Comparison of ENCODE assay signal across 19 mouse cellular contexts in genomic region chr12:100262846-100263245, GRCm38 (mm10).
DNase-seq lines count a peak whose midpoint lies in the region; ATAC-seq and TF ChIP-seq lines count a peak whose summit lies in the region.
"Had no signal": no experiment of that assay in that cellular context is flagged by ENCODE, and none has a peak within 500 bp of the region (broad histone marks: within the 10 kb centered on the region; RNA-seq: fewer than 3 reads in every experiment).

No protein-coding gene starts in this region.

- no peak for TF ChIP-seq POLR2A in myocyte (IDR thresholded peaks at IDR 0.05; ENCODE audit: insufficient read length, low read depth)

- H3K4me1 ChIP-seq in lung, postnatal 0 days (ENCODE audit: insufficient read depth, low read depth, low read length): no peaks in the 10 kb centered on the region
- H3K4me1 ChIP-seq: embryonic facial prominence, embryonic 10.5 days had no signal

- H3K9ac ChIP-seq in lung, postnatal 0 days (replicated peaks; ENCODE audit: low read depth): no peak overlapping the region
- H3K9ac ChIP-seq: forebrain, embryonic 13.5 days; forebrain, postnatal 0 days; heart, embryonic 12.5 days; hindbrain, embryonic 12.5 days had no signal

- H3K27ac ChIP-seq in layer of hippocampus, adult 2 months: peak overlapping the region; percentile 90
- no peak overlapping the region for H3K27ac ChIP-seq in lung, postnatal 0 days (ENCODE audit: low read length)
- H3K27ac ChIP-seq: embryonic facial prominence, embryonic 10.5 days; forebrain, embryonic 13.5 days; gastrocnemius, adult 2 months; hindbrain, embryonic 12.5 days; hindbrain, postnatal 0 days had no signal

- TF ChIP-seq CTCF in layer of hippocampus, adult 2 months (conservative IDR thresholded peaks at IDR 0.05): no peak
- TF ChIP-seq CTCF in lung, postnatal 0 days (IDR thresholded peaks at IDR 0.05): no peak

- no peak overlapping the region for H3K4me2 ChIP-seq in myocyte (ENCODE audit: low read depth)
- H3K4me2 ChIP-seq in lung, postnatal 0 days (replicated peaks; ENCODE audit: low read depth, low read length): no peak overlapping the region
- H3K4me2 ChIP-seq: forebrain, embryonic 13.5 days; heart, embryonic 12.5 days; hindbrain, embryonic 12.5 days had no signal

- 63% methylated on average over 6 of the region's 6 CpGs for WGBS in lung, postnatal 0 days

- no peaks in the 10 kb centered on the region for H3K36me3 ChIP-seq in myocyte (ENCODE audit: control insufficient read depth, insufficient read depth)
- H3K36me3 ChIP-seq in lung, postnatal 0 days (ENCODE audit: insufficient read depth, low read length): no peaks in the 10 kb centered on the region
- H3K36me3 ChIP-seq: embryonic facial prominence, embryonic 10.5 days; heart, embryonic 12.5 days; hindbrain, embryonic 12.5 days had no signal

- TF ChIP-seq EP300 in lung, postnatal 0 days (IDR thresholded peaks at IDR 0.05): no peak

- no peaks in the 10 kb centered on the region for H3K9me3 ChIP-seq in lung, postnatal 0 days (ENCODE audit: low read length)
- H3K9me3 ChIP-seq: embryonic facial prominence, embryonic 10.5 days; forebrain, embryonic 13.5 days; heart, embryonic 12.5 days; hindbrain, embryonic 12.5 days had no signal

- H3K27me3 ChIP-seq in myocyte (ENCODE audit: control insufficient read depth, insufficient read depth, insufficient read length): no peaks in the 10 kb centered on the region
- no peaks in the 10 kb centered on the region; the same call in 1 of the 2 replicates for H3K27me3 ChIP-seq in lung, postnatal 0 days (replicated peaks; ENCODE audit: insufficient read depth, low read length)
- H3K27me3 ChIP-seq: forebrain, embryonic 13.5 days; hindbrain, embryonic 12.5 days had no signal

- DNase-seq in cerebellum, adult 11-12 months: peak; percentile 52
- no peak for DNase-seq in cerebellum, adult 9-10 months
- DNase-seq in layer of hippocampus, adult 2 months (ENCODE audit: low spot score in 2 of 2): no peak
- DNase-seq in layer of hippocampus, adult 18-20 months (ENCODE audit: low spot score in 2 of 2): no peak
- peak; percentile 45 for DNase-seq in Muller cell, postnatal 12 days (ENCODE audit: inconsistent ontology term)
- DNase-seq in lung, postnatal 0 days (ENCODE audit: low spot score): no peak
- DNase-seq in adrenal gland, postnatal 14 days: no peak
- DNase-seq: adrenal gland, adult 2 months; adrenal gland, postnatal 36 days; cerebellum, postnatal 36 days; forebrain, postnatal 0 days; gastrocnemius, adult 2 months; gastrocnemius, postnatal 25 days had no signal

- no peak overlapping the region for H3K4me3 ChIP-seq in layer of hippocampus, adult 2 months
- no peak overlapping the region for H3K4me3 ChIP-seq in myocyte
- H3K4me3 ChIP-seq in lung, postnatal 0 days (ENCODE audit: low read depth, low read length): no peak overlapping the region
- H3K4me3 ChIP-seq: embryonic facial prominence, embryonic 10.5 days; forebrain, embryonic 13.5 days; gastrocnemius, adult 2 months; heart, embryonic 12.5 days; hindbrain, embryonic 12.5 days had no signal

- H3K79me2 ChIP-seq in myocyte (ENCODE audit: control insufficient read depth, insufficient read depth): no peaks in the 10 kb centered on the region

- ATAC-seq in lung, postnatal 0 days: no peak
- ATAC-seq: forebrain, embryonic 13.5 days; forebrain, postnatal 0 days; hindbrain, postnatal 0 days had no signal

- H3ac ChIP-seq in myocyte (ENCODE audit: control insufficient read depth, insufficient read length): no peak overlapping the region

TF ChIP-seq in myocyte, 11 proteins besides CTCF, POLR2A, EP300 and RAD21:
- TF ChIP-seq TCF12 (IDR thresholded peaks at IDR 0.05; ENCODE audit: insufficient read depth, poor library complexity, severe bottlenecking): no peak
- no peak for TF ChIP-seq CEBPB (IDR thresholded peaks at IDR 0.05; ENCODE audit: insufficient read depth, poor library complexity, severe bottlenecking)
- no peak for TF ChIP-seq REST (IDR thresholded peaks at IDR 0.05; ENCODE audit: insufficient read depth, insufficient read length)
- no peak for TF ChIP-seq USF1 (IDR thresholded peaks at IDR 0.05; ENCODE audit: low read depth)
- peak in 2 of 3 experiments; percentile 77 to 93 for TF ChIP-seq MYOD1 (IDR thresholded peaks at IDR 0.05; ENCODE audit: control insufficient read depth in 1 of 3, insufficient read length in 2 of 3, low read depth in 2 of 3)
- TF ChIP-seq SRF (IDR thresholded peaks at IDR 0.05; ENCODE audit: control insufficient read depth, insufficient read length, low read depth): no peak
- no peak for TF ChIP-seq POLR2AphosphoS2 (IDR thresholded peaks at IDR 0.05; ENCODE audit: insufficient read length, low read depth)
- peak in 2 of 3 experiments; percentile 58 to 84 for TF ChIP-seq MYOG (IDR thresholded peaks at IDR 0.05; ENCODE audit: control insufficient read depth in 1 of 3, insufficient read depth in 1 of 3, insufficient read length in 2 of 3, low read depth in 2 of 3)
- TF ChIP-seq MAX (IDR thresholded peaks at IDR 0.05; ENCODE audit: low read depth): no peak

Comparison
In these comparisons a context has a peak if more than half of its experiments do, and no peak if none do; other contexts are left out.
1. DNase-seq: peak in cerebellum, adult 11-12 months (single experiment) and Muller cell, postnatal 12 days (single experiment); none in cerebellum, adult 9-10 months (single experiment), layer of hippocampus, adult 2 months (0 of 2), layer of hippocampus, adult 18-20 months (0 of 2), lung, postnatal 0 days (single experiment) and adrenal gland, postnatal 14 days (single experiment).